Mouse (Mus musculus) CH12.LX (cell line): Measurements from ENCODE around the gene Ugt1a6a. TPM values are rescaled to one million over a fixed set of nuclear protein-coding genes. Genes with fewer than 3 reads are reported as not detected.
"Not testable (repeated sequence)": the region's sequence is repeated elsewhere in the genome, so short reads cannot be mapped to it uniquely, and the experiment has no call there.

Source experiments
- DNase-seq: peaks from one replicate; pipeline ENCODE4 v3.0.0-alpha.2; 2013; ENCODE audit errors: extremely low read depth
- H3K27ac ChIP-seq: 2 replicates; pipeline ENCODE4 v1.5.1; 2012; ENCODE audit warnings: low read depth, mild to moderate bottlenecking, control low read depth, moderate library complexity; ENCODE audit not compliant: insufficient read depth
- H3K27me3 ChIP-seq: replicated peaks from 2 replicates; pipeline ENCODE3; 2012; ENCODE audit warnings: inconsistent platforms
- H3K36me3 ChIP-seq, 2 experiments: replicated peaks in 1 of 2; 2 replicates each; pipeline versions ENCODE3 to v1.6.1; 2012; ENCODE audit warnings: inconsistent platforms in 1 of 2, low read length in 1 of 2, mild to moderate bottlenecking in 1 of 2, mixed read lengths in 1 of 2, moderate library complexity in 1 of 2; ENCODE audit not compliant: control insufficient read depth in 1 of 2, insufficient read depth in 1 of 2
- H3K4me1 ChIP-seq, 2 experiments: 2 replicates each; pipeline ENCODE4 v1.6.1; 2012; ENCODE audit warnings: inconsistent platforms in 1 of 2, moderate library complexity in 1 of 2; ENCODE audit not compliant: insufficient read depth in 2 of 2, control insufficient read depth in 1 of 2
- H3K4me2 ChIP-seq: 2 replicates; pipeline ENCODE4 v1.6.1; 2012; ENCODE audit warnings: low read depth, mild to moderate bottlenecking, control low read depth; ENCODE audit not compliant: poor library complexity, insufficient read depth, severe bottlenecking
- H3K4me3 ChIP-seq, 3 experiments: fragments of 150-350 bp in 1 of 3; sonication (generic) in 1 of 3; replicated peaks in 1 of 3; 2 replicates each; pipeline versions ENCODE3 to v1.5.1; 2011 to 2012; ENCODE audit warnings: low read depth in 2 of 3, low read length in 2 of 3, mild to moderate bottlenecking in 2 of 3, moderate library complexity in 2 of 3, control low read depth in 1 of 3, improper control_type of control experiment in 1 of 3, inconsistent platforms in 1 of 3, mixed read lengths in 1 of 3; ENCODE audit not compliant: poor library complexity in 1 of 3
- H3K79me2 ChIP-seq: replicated peaks from 2 replicates; pipeline ENCODE4 v1.6.1; 2012; ENCODE audit warnings: mild to moderate bottlenecking, moderate library complexity; ENCODE audit not compliant: control insufficient read depth, poor library complexity, insufficient read depth, severe bottlenecking; ENCODE audit errors: extremely low read depth
- H3K9ac ChIP-seq: 2 replicates; pipeline ENCODE4 v1.6.1; 2012; ENCODE audit warnings: low read depth, mild to moderate bottlenecking, control low read depth, moderate library complexity; ENCODE audit not compliant: insufficient read depth
- H3K9me3 ChIP-seq: replicated peaks from 2 replicates; pipeline ENCODE3; 2012; ENCODE audit warnings: low read length, inconsistent platforms, mixed read lengths
- BHLHE40 ChIP-seq: IDR thresholded peaks from 2 replicates; pipeline ENCODE4 v1.6.1; 2011; ENCODE audit warnings: mild to moderate bottlenecking, low read depth, low read length, improper control_type of control experiment
- E2F4 ChIP-seq: IDR thresholded peaks from 2 replicates; pipeline ENCODE4 v1.6.1; 2011; ENCODE audit warnings: low read depth, low read length, improper control_type of control experiment; ENCODE audit not compliant: insufficient replicate concordance
- ELF1 ChIP-seq: IDR thresholded peaks from 2 replicates; pipeline ENCODE4 v1.6.1; 2014; ENCODE audit warnings: low read depth, mild to moderate bottlenecking, inconsistent platforms, low read length, improper control_type of control experiment
- HCFC1 ChIP-seq: IDR thresholded peaks from 2 replicates; pipeline ENCODE4 v1.6.1; 2012; ENCODE audit warnings: low read depth, mild to moderate bottlenecking, inconsistent platforms, low read length, improper control_type of control experiment
- IRF4 ChIP-seq: IDR thresholded peaks from 2 replicates; pipeline ENCODE4 v1.6.1; 2014; ENCODE audit warnings: low read depth, mild to moderate bottlenecking, inconsistent platforms, low read length, improper control_type of control experiment
- MAZ ChIP-seq: IDR thresholded peaks from 2 replicates; pipeline ENCODE4 v1.6.1; 2012; ENCODE audit warnings: low read depth, mild to moderate bottlenecking, inconsistent platforms, low read length, improper control_type of control experiment, moderate library complexity
- MEF2A ChIP-seq: IDR thresholded peaks from 2 replicates; pipeline ENCODE4 v1.6.1; 2014; ENCODE audit warnings: low read depth, mild to moderate bottlenecking, inconsistent platforms, low read length, improper control_type of control experiment, borderline replicate concordance
- POLR2A ChIP-seq: IDR thresholded peaks from 2 replicates; pipeline ENCODE4 v1.6.1; 2011; ENCODE audit warnings: low read depth, mild to moderate bottlenecking, improper control_type of control experiment, low read length
- SIN3A ChIP-seq: IDR thresholded peaks from 2 replicates; pipeline ENCODE4 v1.6.1; 2012; ENCODE audit warnings: low read length, improper control_type of control experiment, inconsistent platforms
- TCF12 ChIP-seq: IDR thresholded peaks from 2 replicates; pipeline ENCODE4 v1.6.1; 2014; ENCODE audit warnings: low read depth, mild to moderate bottlenecking, inconsistent platforms, low read length, improper control_type of control experiment
- USF1 ChIP-seq: IDR thresholded peaks from 2 replicates; pipeline ENCODE4 v1.6.1; 2014; ENCODE audit warnings: low read depth, mild to moderate bottlenecking, inconsistent platforms, low read length, improper control_type of control experiment
- ZKSCAN1 ChIP-seq: IDR thresholded peaks from 2 replicates; pipeline ENCODE4 v1.6.1; 2012; ENCODE audit warnings: low read depth, inconsistent platforms, low read length, improper control_type of control experiment, borderline replicate concordance
- dilution Hi-C: fragments of 300-500 bp; cut with MboI; formaldehyde crosslinking; loops from 2 replicates; pipeline ENCODE4 v1.14.3; 2020; ENCODE audit warnings: low sequenced_read_pairs; ENCODE audit not compliant: extremely low pct_unique_long_range_greater_than_20kb, extremely low pct_ligation_motif_present
- in situ Hi-C: fragments of 300-500 bp; cut with MboI; formaldehyde crosslinking; loops from 3 replicates; pipeline ENCODE4 v1.14.3; 2019; ENCODE audit warnings: low sequenced_read_pairs, low pct_ligation_motif_present, low pct_unique_long_range_greater_than_20kb, mixed read lengths
- polyA plus RNA-seq: library from polyadenylated mRNA; unstranded; fragments of >175 nt; gene quantifications from 2 replicates; pipeline ENCODE4 v1.2.1, GENCODE M21; 2012; ENCODE audit warnings: low read depth; ENCODE audit not compliant: insufficient read length
- total RNA-seq, 2 experiments: library from RNA; depleted of rRNA; stranded (reverse); fragments of 300-350 nt in 1 of 2; fragments of >200 nt in 1 of 2; gene quantifications; 2 replicates each; pipeline ENCODE4 v1.2.3; 2012 to 2014

The Ugt1a6a gene
- total RNA-seq (2012; rRNA removed) (0.21 and 0.30 TPM in 2 replicates), total RNA-seq (2014; rRNA removed) (0.19 and 0.38 TPM in 2 replicates), polyA plus RNA-seq (0.43 and 0.46 TPM in 2 replicates)

- DNase-seq, H3K4me3 ChIP-seq, H3K27me3 ChIP-seq, H3K9ac ChIP-seq, H3K36me3 ChIP-seq, H3K9me3 ChIP-seq, dilution Hi-C loops, H3K27ac ChIP-seq, H3K79me2 ChIP-seq: not testable (repeated sequence)
- Histone ChIP-seq H3K4me2 (peak within 1 kb of the TSS; percentile 45), H3K4me1 (peaks cover 0 to 31% of the 10 kb centered on the region in 2 experiments; a peak in 3 of 4 replicates)
- in situ Hi-C loops, result loop anchor here (10.0 kb wide), 1 partner anchor 150 kb away; no protein-coding TSS in a partner anchor
These were observed at the start of gene Ugt1a6a for GRCm38 (mm10) chr1:88134457-88135011. TSS of gene Ugt1a6a (plus strand) at chr1:88134809.

GRCm38 (mm10) chr1:88086125-88086524, 48.5 kb upstream of the Ugt1a6a start:
- in situ Hi-C loops (no loop called here), dilution Hi-C loops (no loop called here)
- no peak for DNase-seq
- H3K36me3 ChIP-seq, result no peaks in the 10 kb centered on the region
- TF ChIP-seq BHLHE40 (no peak), SIN3A (no peak), MAZ (no peak), HCFC1 (no peak), ELF1 (no peak), POLR2A (no peak), IRF4 (no peak)
- H3K4me2 ChIP-seq, result no peak overlapping the region
- no peaks in the 10 kb centered on the region for H3K9me3 ChIP-seq
- no peak overlapping the region for H3K4me3 ChIP-seq
- no peaks in the 10 kb centered on the region for H3K4me1 ChIP-seq
- no peaks in the 10 kb centered on the region for H3K79me2 ChIP-seq
- no peak overlapping the region for H3K9ac ChIP-seq
- H3K27ac ChIP-seq, result no peak overlapping the region
- H3K27me3 ChIP-seq, result peaks cover 3% of the 10 kb centered on the region

- Histone ChIP-seq H3K9ac (no peak within 1 kb of the TSS), H3K36me3 (no peaks in the 10 kb centered on the region), H3K4me3 (no peak within 1 kb of the TSS), H3K79me2 (no peaks in the 10 kb centered on the region), H3K4me2 (no peak within 1 kb of the TSS), H3K9me3 (no peaks in the 10 kb centered on the region), H3K4me1 (peaks cover 0 to 4% of the 10 kb centered on the region in 2 experiments; a peak in 1 of 4 replicates), H3K27me3 (peaks cover 3% of the 10 kb centered on the region), H3K27ac (no peak within 1 kb of the TSS)
- TF ChIP-seq E2F4 (no peak), ZKSCAN1 (no peak), TCF12 (no peak), MEF2A (no peak), USF1 (no peak)
- dilution Hi-C loops (no loop called here), in situ Hi-C loops (no loop called here)
- DNase-seq, result no peak
These were observed 47.1 kb upstream of the Ugt1a6a start, which contains the start of gene Ugt1a8 for GRCm38 (mm10) chr1:88087513-88087912. TSS of gene Ugt1a8 (plus strand) at chr1:88087813.
